Mouse (Mus musculus): ENCODE data around the gene Nckap5l. TPM values are rescaled to one million over a fixed set of nuclear protein-coding genes. Genes with fewer than 3 reads are reported as not detected.

Nckap5l gene
- polyA plus RNA-seq, 1 experiment from 2014 or later: 11.7 TPM

- Histone ChIP-seq H3K27ac (replicated peaks) (no peak overlapping the region), H3K4me3 (replicated peaks) (no peak overlapping the region), H3K9ac (no peak overlapping the region), H3K27me3 (no peaks in the 10 kb centered on the region), H3K36me3 (peaks cover 60% of the 10 kb centered on the region), H3K9me3 (replicated peaks) (no peaks in the 10 kb centered on the region), H3K4me1 (peaks cover 24% of the 10 kb centered on the region), H3K4me2 (replicated peaks) (no peak overlapping the region)
- no peak for ATAC-seq (ENCODE audit: insufficient number of reproducible peaks, low FRiP score, low TSS enrichment, low read depth)
- 88% methylated on average over 9 of the region's 9 CpGs for WGBS
These were observed 33.7 kb downstream of the Nckap5l start for GRCm38 (mm10) chr15:99423884-99424283.

- peaks cover 26% of the 10 kb centered on the region for H3K4me1 ChIP-seq
- no peak for ATAC-seq (ENCODE audit: insufficient number of reproducible peaks, low FRiP score, low TSS enrichment, low read depth)
- 90% methylated on average over 10 of the region's 10 CpGs for WGBS
- peaks cover 53% of the 10 kb centered on the region for H3K36me3 ChIP-seq
- H3K9me3 ChIP-seq (replicated peaks): no peaks in the 10 kb centered on the region
- no peak overlapping the region for H3K9ac ChIP-seq
- H3K4me3 ChIP-seq (replicated peaks): no peak overlapping the region
- H3K27me3 ChIP-seq: no peaks in the 10 kb centered on the region
- H3K4me2 ChIP-seq (replicated peaks): no peak overlapping the region
- H3K27ac ChIP-seq (replicated peaks): no peak overlapping the region
These were observed 34.4 kb downstream of the Nckap5l start for GRCm38 (mm10) chr15:99423131-99423530.

- Histone ChIP-seq H3K4me1 (peaks cover 32% of the 10 kb centered on the region), H3K27ac (replicated peaks) (no peak overlapping the region), H3K27me3 (no peaks in the 10 kb centered on the region), H3K9ac (no peak overlapping the region), H3K36me3 (peaks cover 48% of the 10 kb centered on the region), H3K9me3 (replicated peaks) (no peaks in the 10 kb centered on the region), H3K4me3 (replicated peaks) (no peak overlapping the region), H3K4me2 (replicated peaks) (no peak overlapping the region)
- ATAC-seq (ENCODE audit: insufficient number of reproducible peaks, low FRiP score, low TSS enrichment, low read depth): no peak
- 92% methylated on average over 23 of the region's 23 CpGs for WGBS
These were observed 35.0 kb downstream of the Nckap5l start for GRCm38 (mm10) chr15:99422551-99422950.

- H3K36me3 ChIP-seq: peaks cover 39% of the 10 kb centered on the region
- no peak overlapping the region for H3K4me2 ChIP-seq (replicated peaks)
- no peaks in the 10 kb centered on the region for H3K27me3 ChIP-seq
- no peak overlapping the region for H3K4me3 ChIP-seq (replicated peaks)
- H3K9ac ChIP-seq: no peak overlapping the region
- peak overlapping the region; percentile 89 for H3K27ac ChIP-seq (replicated peaks)
- no peak for ATAC-seq (ENCODE audit: insufficient number of reproducible peaks, low FRiP score, low TSS enrichment, low read depth)
- WGBS: 82% methylated on average over 8 of the region's 8 CpGs
- H3K9me3 ChIP-seq (replicated peaks): no peaks in the 10 kb centered on the region
- peaks cover 36% of the 10 kb centered on the region for H3K4me1 ChIP-seq
These were observed 35.9 kb downstream of the Nckap5l start for GRCm38 (mm10) chr15:99421676-99422075.

- 65% methylated on average over 9 of the region's 9 CpGs for WGBS
- peaks cover 40% of the 10 kb centered on the region for H3K4me1 ChIP-seq
- H3K4me2 ChIP-seq (replicated peaks): peak overlapping the region; percentile 40
- H3K9ac ChIP-seq: no peak overlapping the region
- H3K27me3 ChIP-seq: no peaks in the 10 kb centered on the region
- peaks cover 34% of the 10 kb centered on the region for H3K36me3 ChIP-seq
- H3K4me3 ChIP-seq (replicated peaks): 0 out of 2 replicates have a peak overlapping the region, but pooled peaks have one; percentile 13
- H3K27ac ChIP-seq (replicated peaks): peak overlapping the region; percentile 89
- no peaks in the 10 kb centered on the region for H3K9me3 ChIP-seq (replicated peaks)
- ATAC-seq (ENCODE audit: insufficient number of reproducible peaks, low FRiP score, low TSS enrichment, low read depth): peak; percentile 5; the same call in 1 of the 2 replicates
These were observed 36.4 kb downstream of the Nckap5l start for GRCm38 (mm10) chr15:99421152-99421551.

GRCm38 (mm10) chr15:99420521-99421014, 37.0 kb downstream of the Nckap5l start:
- peak overlapping the region; percentile 89 for H3K27ac ChIP-seq (replicated peaks)
- WGBS: 8% methylated on average over 12 of the region's 12 CpGs
- H3K9ac ChIP-seq: no peak overlapping the region
- peaks cover 41% of the 10 kb centered on the region for H3K4me1 ChIP-seq
- peak overlapping the region; percentile 40 for H3K4me2 ChIP-seq (replicated peaks)
- no peaks in the 10 kb centered on the region for H3K27me3 ChIP-seq
- peak overlapping the region; percentile 13; the same call in 1 of the 2 replicates for H3K4me3 ChIP-seq (replicated peaks)
- no peaks in the 10 kb centered on the region for H3K9me3 ChIP-seq (replicated peaks)
- H3K36me3 ChIP-seq: peaks cover 28% of the 10 kb centered on the region
- ATAC-seq (ENCODE audit: insufficient number of reproducible peaks, low FRiP score, low TSS enrichment, low read depth): peak; percentile 75

- Histone ChIP-seq H3K27me3 (no peaks in the 10 kb centered on the region), H3K36me3 (peaks cover 23% of the 10 kb centered on the region), H3K9ac (no peak overlapping the region), H3K27ac (replicated peaks) (peak overlapping the region; percentile 89), H3K4me3 (replicated peaks) (no peak overlapping the region), H3K4me1 (peaks cover 41% of the 10 kb centered on the region), H3K9me3 (replicated peaks) (no peaks in the 10 kb centered on the region), H3K4me2 (replicated peaks) (peak overlapping the region; percentile 40)
- WGBS: 19% methylated on average over 5 of the region's 5 CpGs
- no peak for ATAC-seq (ENCODE audit: insufficient number of reproducible peaks, low FRiP score, low TSS enrichment, low read depth)
These were observed 37.4 kb downstream of the Nckap5l start for GRCm38 (mm10) chr15:99420101-99420500.

GRCm38 (mm10) chr15:99417692-99418271, 39.8 kb downstream of the Nckap5l start:
- H3K9me3 ChIP-seq (replicated peaks): no peaks in the 10 kb centered on the region
- ATAC-seq (ENCODE audit: insufficient number of reproducible peaks, low FRiP score, low TSS enrichment, low read depth): no peak
- H3K9ac ChIP-seq: no peak overlapping the region
- H3K27me3 ChIP-seq: no peaks in the 10 kb centered on the region
- H3K4me1 ChIP-seq: peaks cover 41% of the 10 kb centered on the region
- peaks cover 7% of the 10 kb centered on the region; the same call in 1 of the 2 replicates for H3K36me3 ChIP-seq
- 31% methylated on average over 17 of the region's 17 CpGs for WGBS
- no peak overlapping the region for H3K4me3 ChIP-seq (replicated peaks)
- no peak overlapping the region for H3K4me2 ChIP-seq (replicated peaks)
- no peak overlapping the region for H3K27ac ChIP-seq (replicated peaks)

- Histone ChIP-seq H3K4me3 (replicated peaks) (no peak overlapping the region), H3K27ac (replicated peaks) (no peak overlapping the region), H3K9me3 (replicated peaks) (no peaks in the 10 kb centered on the region), H3K36me3 (peaks cover under 1% of the 10 kb centered on the region; the same call in 1 of the 2 replicates), H3K4me2 (replicated peaks) (no peak overlapping the region), H3K4me1 (peaks cover 41% of the 10 kb centered on the region), H3K27me3 (no peaks in the 10 kb centered on the region), H3K9ac (no peak overlapping the region)
- no peak for ATAC-seq (ENCODE audit: insufficient number of reproducible peaks, low FRiP score, low TSS enrichment, low read depth)
- 31% methylated on average over 4 of the region's 4 CpGs for WGBS
These were observed 40.6 kb downstream of the Nckap5l start for GRCm38 (mm10) chr15:99416957-99417356.

GRCm38 (mm10) chr15:99416348-99416882, 41.1 kb downstream of the Nckap5l start:
- WGBS: 20% methylated on average over 13 of the region's 13 CpGs
- no peak for ATAC-seq (ENCODE audit: insufficient number of reproducible peaks, low FRiP score, low TSS enrichment, low read depth)
- H3K36me3 ChIP-seq: no peaks in the 10 kb centered on the region
- no peaks in the 10 kb centered on the region for H3K9me3 ChIP-seq (replicated peaks)
- H3K27me3 ChIP-seq: no peaks in the 10 kb centered on the region
- H3K4me1 ChIP-seq: peaks cover 36% of the 10 kb centered on the region
- no peak overlapping the region for H3K27ac ChIP-seq (replicated peaks)
- H3K9ac ChIP-seq: no peak overlapping the region
- H3K4me2 ChIP-seq (replicated peaks): 0 out of 2 replicates have a peak overlapping the region, but pooled peaks have one; percentile 24
- H3K4me3 ChIP-seq (replicated peaks): no peak overlapping the region

- 16% methylated on average over 2 of the region's 2 CpGs for WGBS
These were observed 41.8 kb downstream of the Nckap5l start for GRCm38 (mm10) chr15:99415793-99416192.

More at GRCm38 (mm10) chr15:99415793-99416192, 41.8 kb downstream of the Nckap5l start:
- no peak for ATAC-seq (ENCODE audit: insufficient number of reproducible peaks, low FRiP score, low TSS enrichment, low read depth)
- Histone ChIP-seq H3K27ac (replicated peaks) (no peak overlapping the region), H3K4me3 (replicated peaks) (no peak overlapping the region), H3K9me3 (replicated peaks) (no peaks in the 10 kb centered on the region), H3K27me3 (no peaks in the 10 kb centered on the region), H3K4me2 (replicated peaks) (no peak overlapping the region), H3K9ac (no peak overlapping the region), H3K36me3 (no peaks in the 10 kb centered on the region), H3K4me1 (peaks cover 30% of the 10 kb centered on the region)
